Mouse (Mus musculus) heart, embryonic 12.5 days (tissue): ENCODE data around the gene Exosc6. TPM values are rescaled to one million over a fixed set of nuclear protein-coding genes. Genes with fewer than 3 reads are reported as not detected.
"Not testable (repeated sequence)": the region's sequence is repeated elsewhere in the genome, so short reads cannot be mapped to it uniquely, and the experiment has no call there.

Experiments used
- ATAC-seq: fragments of 200-750 bp; cut with Nextera tagmentation; 2 replicates; pipeline ENCODE4 v1.8.0; 2017; ENCODE audit warnings: moderate TSS enrichment, moderate library complexity; ENCODE audit not compliant: insufficient number of reproducible peaks, low FRiP score
- H3K27ac ChIP-seq: fragments of 300-500 bp; sonication (generic); 2 replicates; pipeline ENCODE4 v1.5.1; 2016; ENCODE audit warnings: mild to moderate bottlenecking, moderate library complexity; ENCODE audit not compliant: poor library complexity, severe bottlenecking
- H3K27me3 ChIP-seq: fragments of 300-500 bp; sonication (generic); replicated peaks from 2 replicates; pipeline ENCODE4 v1.6.1; 2016; ENCODE audit warnings: mild to moderate bottlenecking, moderate library complexity
- H3K36me3 ChIP-seq: fragments of 300-500 bp; sonication (generic); 2 replicates; pipeline ENCODE4 v1.6.1; 2016; ENCODE audit warnings: mild to moderate bottlenecking, moderate library complexity
- H3K4me1 ChIP-seq: fragments of 300-500 bp; sonication (generic); replicated peaks from 2 replicates; pipeline ENCODE4 v1.6.1; 2016; ENCODE audit warnings: mild to moderate bottlenecking
- H3K4me2 ChIP-seq: fragments of 300-500 bp; sonication (generic); 2 replicates; pipeline ENCODE4 v1.6.1; 2016; ENCODE audit warnings: mild to moderate bottlenecking, moderate library complexity
- H3K4me3 ChIP-seq: fragments of 300-500 bp; sonication (generic); 2 replicates; pipeline ENCODE4 v1.5.1; 2016; ENCODE audit warnings: mild to moderate bottlenecking
- H3K9ac ChIP-seq: fragments of 300-500 bp; sonication (generic); 2 replicates; pipeline ENCODE4 v1.6.1; 2016; ENCODE audit warnings: mild to moderate bottlenecking, moderate library complexity
- H3K9me3 ChIP-seq: fragments of 300-500 bp; sonication (generic); replicated peaks from 2 replicates; pipeline ENCODE4 v1.6.1; 2016; ENCODE audit warnings: mild to moderate bottlenecking, moderate library complexity
- WGBS: fragments of 180-500 bp; shearing (Covaris S2); methylation state at CpG from one replicate; pipeline ENCODE4 v1.1.7; 2016; 5-methylcytosine and 5-hydroxymethylcytosine counted together
- polyA plus RNA-seq: library from polyadenylated mRNA; unstranded; fragments of >200 nt; fragmentation: Nextera tagmentation; extraction: Ambion mirVana; gene quantifications from 2 replicates; pipeline ENCODE4 v1.2.1, GENCODE M21; 2016

The Exosc6 gene
- 10.9 and 11.6 TPM in 2 replicates for polyA plus RNA-seq

GRCm38 (mm10) chr8:111056158-111056663 is at the start of gene Exosc6:
Gene Exosc6 (plus strand): TSS chr8:111056339.
- H3K4me2 ChIP-seq = peak within 1 kb of the TSS; percentile 99
- peak within 1 kb of the TSS; percentile 87 for H3K9ac ChIP-seq
- H3K27ac ChIP-seq = peak within 1 kb of the TSS; percentile 84
- H3K27me3 ChIP-seq = no peaks in the 10 kb centered on the region
- peak within 1 kb of the TSS; percentile 82 for H3K4me3 ChIP-seq
- H3K36me3 ChIP-seq = peaks cover 55% of the 10 kb centered on the region
- ATAC-seq = peak; percentile 91
- under 1% methylated on average over 68 of the region's 68 CpGs for WGBS
- H3K9me3 ChIP-seq = no peaks in the 10 kb centered on the region
- H3K4me1 ChIP-seq = peaks cover 31% of the 10 kb centered on the region

GRCm38 (mm10) chr8:111010230-111010991 is 45.7 kb upstream of the Exosc6 start:
- not testable (repeated sequence) for H3K9ac ChIP-seq, H3K4me1 ChIP-seq, H3K4me2 ChIP-seq, H3K27me3 ChIP-seq, H3K4me3 ChIP-seq, H3K27ac ChIP-seq, H3K9me3 ChIP-seq, ATAC-seq
- 79% methylated on average over 9 of the region's 10 CpGs for whole genome bisulfite sequencing
- H3K36me3 ChIP-seq = peaks cover 56% of the 10 kb centered on the region

GRCm38 (mm10) chr8:111026609-111027008 is 29.5 kb upstream of the Exosc6 start:
- H3K27ac ChIP-seq, H3K9me3 ChIP-seq, H3K4me1 ChIP-seq, H3K36me3 ChIP-seq, ATAC-seq, H3K9ac ChIP-seq, H3K4me3 ChIP-seq, H3K27me3 ChIP-seq, H3K4me2 ChIP-seq: not testable (repeated sequence)
- 91% methylated on average over 2 of the region's 2 CpGs for WGBS

GRCm38 (mm10) chr8:111027391-111027937 is 28.7 kb upstream of the Exosc6 start:
- Histone ChIP-seq H3K4me3 (peak overlapping the region; percentile 80), H3K4me1 (0 out of 2 replicates have a peak, but pooled peaks cover 3% of the 10 kb centered on the region), H3K4me2 (peak overlapping the region; percentile 80), H3K9me3 (no peaks in the 10 kb centered on the region), H3K9ac (peak overlapping the region; percentile 85), H3K36me3 (no peaks in the 10 kb centered on the region), H3K27me3 (peaks cover 10% of the 10 kb centered on the region), H3K27ac (peak overlapping the region; percentile 57; the same call in 1 of the 2 replicates)
- under 1% methylated on average over 31 of the region's 31 CpGs for WGBS
- peak; percentile 92 for ATAC-seq

GRCm38 (mm10) chr8:111029589-111029988 is 26.6 kb upstream of the Exosc6 start:
- WGBS = 33% methylated on average over 4 of the region's 4 CpGs
- H3K4me3 ChIP-seq = no peak overlapping the region
- no peak overlapping the region for H3K27ac ChIP-seq
- peaks cover 10% of the 10 kb centered on the region for H3K27me3 ChIP-seq
- H3K4me2 ChIP-seq = no peak overlapping the region
- H3K4me1 ChIP-seq = peaks cover 6% of the 10 kb centered on the region
- no peak for ATAC-seq
- no peaks in the 10 kb centered on the region for H3K36me3 ChIP-seq
- no peaks in the 10 kb centered on the region for H3K9me3 ChIP-seq
- H3K9ac ChIP-seq = no peak overlapping the region

GRCm38 (mm10) chr8:111030045-111030444 is 26.1 kb upstream of the Exosc6 start:
- no peak overlapping the region for H3K9ac ChIP-seq
- H3K4me1 ChIP-seq = peaks cover 10% of the 10 kb centered on the region
- no peak overlapping the region for H3K4me3 ChIP-seq
- peaks cover 10% of the 10 kb centered on the region for H3K27me3 ChIP-seq
- 78% methylated on average over 6 of the region's 6 CpGs for WGBS
- no peak overlapping the region for H3K4me2 ChIP-seq
- H3K36me3 ChIP-seq = no peaks in the 10 kb centered on the region
- H3K9me3 ChIP-seq = no peaks in the 10 kb centered on the region
- no peak for ATAC-seq
- no peak overlapping the region for H3K27ac ChIP-seq

GRCm38 (mm10) chr8:111031572-111031971 is 24.6 kb upstream of the Exosc6 start, which contains the start of gene Ddx19b:
Gene Ddx19b (minus strand): TSS chr8:111031751.
- Histone ChIP-seq H3K9ac (no peak within 1 kb of the TSS), H3K9me3 (no peaks in the 10 kb centered on the region), H3K4me3 (no peak within 1 kb of the TSS), H3K4me1 (peaks cover 16% of the 10 kb centered on the region), H3K27me3 (peaks cover 10% of the 10 kb centered on the region), H3K36me3 (peaks cover 7% of the 10 kb centered on the region; the same call in 1 of the 2 replicates), H3K27ac (no peak within 1 kb of the TSS), H3K4me2 (no peak within 1 kb of the TSS)
- 93% methylated on average over 19 of the region's 19 CpGs for WGBS
- ATAC-seq = no peak

GRCm38 (mm10) chr8:111032916-111033315 is 23.2 kb upstream of the Exosc6 start, which contains the start of gene Aars:
Gene Aars (plus strand): TSS chr8:111033144.
- no peaks in the 10 kb centered on the region for H3K9me3 ChIP-seq
- peak within 1 kb of the TSS; percentile 75 for H3K9ac ChIP-seq
- peaks cover 10% of the 10 kb centered on the region for H3K27me3 ChIP-seq
- H3K36me3 ChIP-seq = peaks cover 16% of the 10 kb centered on the region
- peak within 1 kb of the TSS; percentile 69 for H3K4me2 ChIP-seq
- H3K4me1 ChIP-seq = peaks cover 13% of the 10 kb centered on the region
- no peak for ATAC-seq
- H3K27ac ChIP-seq = peak within 1 kb of the TSS; percentile 67
- WGBS = 90% methylated on average over 7 of the region's 7 CpGs
- peak within 1 kb of the TSS; percentile 76 for H3K4me3 ChIP-seq

GRCm38 (mm10) chr8:111033482-111034215 is 22.5 kb upstream of the Exosc6 start:
- Histone ChIP-seq H3K4me3 (peak overlapping the region; percentile 76), H3K27me3 (peaks cover 10% of the 10 kb centered on the region), H3K36me3 (peaks cover 23% of the 10 kb centered on the region), H3K9ac (peak overlapping the region; percentile 75), H3K4me2 (peak overlapping the region; percentile 69), H3K4me1 (peaks cover 13% of the 10 kb centered on the region), H3K27ac (peak overlapping the region; percentile 67), H3K9me3 (no peaks in the 10 kb centered on the region)
- WGBS = 6% methylated on average over 37 of the region's 37 CpGs
- ATAC-seq = peak; percentile 99

GRCm38 (mm10) chr8:111034276-111034675 is 21.9 kb upstream of the Exosc6 start:
- Histone ChIP-seq H3K4me3 (peak overlapping the region; percentile 76), H3K36me3 (peaks cover 29% of the 10 kb centered on the region), H3K27me3 (peaks cover 10% of the 10 kb centered on the region), H3K4me2 (peak overlapping the region; percentile 69), H3K9ac (peak overlapping the region; percentile 75), H3K4me1 (peaks cover 13% of the 10 kb centered on the region), H3K9me3 (no peaks in the 10 kb centered on the region), H3K27ac (peak overlapping the region; percentile 67; the same call in 1 of the 2 replicates)
- ATAC-seq = peak; percentile 20; the same call in 1 of the 2 replicates
- 19% methylated on average over 12 of the region's 12 CpGs for WGBS
